Mouse (Mus musculus): ENCODE results near the gene Pcsk2. TPM values are rescaled to one million over a fixed set of nuclear protein-coding genes. Genes with fewer than 3 reads are reported as not detected.

Pcsk2 gene
- polyA plus RNA-seq, 1 experiment from 2014 or later, result 1.7 TPM

GRCm38 (mm10) chr2:143610355-143611331, 64.7 kb downstream of the Pcsk2 start:
- no peak for DNase-seq (ENCODE audit: low spot score)
- H3K4me3 ChIP-seq (ENCODE audit: low read depth, low read length), result no peak overlapping the region
- WGBS, result 73% methylated on average over 9 of the region's 9 CpGs
- H3K27ac ChIP-seq (replicated peaks; ENCODE audit: low read depth, low read length), result no peak overlapping the region
- no peaks in the 10 kb centered on the region for H3K27me3 ChIP-seq (ENCODE audit: control insufficient read depth, insufficient read depth, low read length)
- no peaks in the 10 kb centered on the region for H3K4me1 ChIP-seq (ENCODE audit: control insufficient read depth, insufficient read depth, low read length)
- H3K9ac ChIP-seq (replicated peaks; ENCODE audit: low read length), result no peak overlapping the region
- no peak overlapping the region for H3K4me2 ChIP-seq (ENCODE audit: low read depth, low read length)
- no peaks in the 10 kb centered on the region for H3K36me3 ChIP-seq (replicated peaks; ENCODE audit: control insufficient read depth, insufficient read depth, low read depth, low read length)
- no peak for ATAC-seq (replicated peaks; ENCODE audit: insufficient number of reproducible peaks, low FRiP score, low TSS enrichment, low read depth)
- H3K9me3 ChIP-seq (replicated peaks; ENCODE audit: control insufficient read depth, low read length), result no peaks in the 10 kb centered on the region

DNA sequence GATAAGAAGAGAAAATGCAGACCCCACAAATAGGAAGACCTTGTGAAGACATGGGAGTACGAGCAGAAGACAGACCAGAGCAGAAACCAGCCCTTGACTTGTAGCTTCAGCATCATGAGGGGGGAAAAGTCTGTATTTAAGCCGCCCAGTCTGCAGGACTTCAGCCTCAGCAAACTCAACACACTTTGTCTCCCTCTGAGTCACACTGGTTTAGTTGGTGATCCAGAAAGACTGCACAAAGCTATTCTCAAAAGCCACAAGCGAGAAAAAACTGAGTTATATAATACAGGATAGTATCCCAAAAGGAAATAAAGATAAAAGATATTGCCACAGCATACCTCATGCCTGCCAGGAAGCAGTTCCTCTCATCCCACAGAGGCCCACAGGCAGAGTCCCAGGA, 67.5 kb downstream of the Pcsk2 start:
- DNase-seq (ENCODE audit: low spot score) (no peak), ATAC-seq (replicated peaks; ENCODE audit: insufficient number of reproducible peaks, low FRiP score, low TSS enrichment, low read depth) (no peak)
- H3K36me3 ChIP-seq (replicated peaks; ENCODE audit: control insufficient read depth, insufficient read depth, low read depth, low read length), result no peaks in the 10 kb centered on the region
- no peak overlapping the region for H3K4me3 ChIP-seq (ENCODE audit: low read depth, low read length)
- 81% methylated on average over 3 of the region's 3 CpGs for WGBS
- H3K27ac ChIP-seq (replicated peaks; ENCODE audit: low read depth, low read length), result no peak overlapping the region
- H3K4me1 ChIP-seq (ENCODE audit: control insufficient read depth, insufficient read depth, low read length), result no peaks in the 10 kb centered on the region
- H3K27me3 ChIP-seq (ENCODE audit: control insufficient read depth, insufficient read depth, low read length), result no peaks in the 10 kb centered on the region
- H3K9me3 ChIP-seq (replicated peaks; ENCODE audit: control insufficient read depth, low read length), result no peaks in the 10 kb centered on the region
- H3K9ac ChIP-seq (replicated peaks; ENCODE audit: low read length), result no peak overlapping the region
- no peak overlapping the region for H3K4me2 ChIP-seq (ENCODE audit: low read depth, low read length)

DNA sequence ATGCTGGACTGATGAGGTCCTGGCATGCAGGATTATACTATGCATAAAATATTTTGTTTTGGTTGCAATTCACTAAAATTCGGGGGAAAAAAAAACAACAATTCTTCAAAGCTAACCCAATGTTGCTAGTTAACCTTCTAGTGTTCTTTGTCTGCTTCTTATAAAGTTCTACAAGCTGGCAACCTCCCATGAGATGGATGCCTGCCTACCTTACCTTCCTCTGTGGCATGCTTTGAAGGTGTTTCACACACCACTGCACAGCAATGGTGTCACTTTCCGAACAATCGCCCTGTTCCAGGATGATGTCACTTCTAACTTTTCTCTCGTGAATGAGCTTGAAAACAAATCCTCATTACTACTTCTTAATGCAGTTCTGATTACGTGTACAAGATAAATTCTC, 68.8 kb downstream of the Pcsk2 start:
- WGBS, result 69% methylated on average over 5 of the region's 5 CpGs
- DNase-seq (ENCODE audit: low spot score) (no peak), ATAC-seq (replicated peaks; ENCODE audit: insufficient number of reproducible peaks, low FRiP score, low TSS enrichment, low read depth) (no peak)

GRCm38 (mm10) chr2:143620916-143621315, 75.0 kb downstream of the Pcsk2 start:
- no peaks in the 10 kb centered on the region for H3K27me3 ChIP-seq (ENCODE audit: control insufficient read depth, insufficient read depth, low read length)
- H3K36me3 ChIP-seq (replicated peaks; ENCODE audit: control insufficient read depth, insufficient read depth, low read depth, low read length), result no peaks in the 10 kb centered on the region
- WGBS, result 33% methylated on average over 3 of the region's 3 CpGs
- ATAC-seq (replicated peaks; ENCODE audit: insufficient number of reproducible peaks, low FRiP score, low TSS enrichment, low read depth) (no peak), DNase-seq (ENCODE audit: low spot score) (no peak)
- no peaks in the 10 kb centered on the region for H3K9me3 ChIP-seq (replicated peaks; ENCODE audit: control insufficient read depth, low read length)
- H3K27ac ChIP-seq (replicated peaks; ENCODE audit: low read depth, low read length), result no peak overlapping the region
- H3K4me3 ChIP-seq (ENCODE audit: low read depth, low read length), result no peak overlapping the region
- H3K4me2 ChIP-seq (ENCODE audit: low read depth, low read length), result no peak overlapping the region
- H3K4me1 ChIP-seq (ENCODE audit: control insufficient read depth, insufficient read depth, low read length), result no peaks in the 10 kb centered on the region
- no peak overlapping the region for H3K9ac ChIP-seq (replicated peaks; ENCODE audit: low read length)

More for the DNA sequence above, 68.8 kb downstream of the Pcsk2 start:
- no peak overlapping the region for H3K4me2 ChIP-seq (ENCODE audit: low read depth, low read length)
- no peaks in the 10 kb centered on the region for H3K4me1 ChIP-seq (ENCODE audit: control insufficient read depth, insufficient read depth, low read length)
- no peaks in the 10 kb centered on the region for H3K27me3 ChIP-seq (ENCODE audit: control insufficient read depth, insufficient read depth, low read length)
- H3K9ac ChIP-seq (replicated peaks; ENCODE audit: low read length), result no peak overlapping the region
- no peaks in the 10 kb centered on the region for H3K36me3 ChIP-seq (replicated peaks; ENCODE audit: control insufficient read depth, insufficient read depth, low read depth, low read length)
- H3K27ac ChIP-seq (replicated peaks; ENCODE audit: low read depth, low read length), result no peak overlapping the region
- H3K9me3 ChIP-seq (replicated peaks; ENCODE audit: control insufficient read depth, low read length), result no peaks in the 10 kb centered on the region
- no peak overlapping the region for H3K4me3 ChIP-seq (ENCODE audit: low read depth, low read length)

- no peaks in the 10 kb centered on the region for H3K27me3 ChIP-seq (ENCODE audit: control insufficient read depth, insufficient read depth, low read length)
- no peaks in the 10 kb centered on the region for H3K9me3 ChIP-seq (replicated peaks; ENCODE audit: control insufficient read depth, low read length)
- ATAC-seq (replicated peaks; ENCODE audit: insufficient number of reproducible peaks, low FRiP score, low TSS enrichment, low read depth), result no peak
- no peak overlapping the region for H3K27ac ChIP-seq (replicated peaks; ENCODE audit: low read depth, low read length)
- no peak overlapping the region for H3K4me2 ChIP-seq (ENCODE audit: low read depth, low read length)
- DNase-seq (ENCODE audit: low spot score), result no peak
- no peak overlapping the region for H3K4me3 ChIP-seq (ENCODE audit: low read depth, low read length)
- 66% methylated on average over 3 of the region's 3 CpGs for WGBS
- H3K4me1 ChIP-seq (ENCODE audit: control insufficient read depth, insufficient read depth, low read length), result no peaks in the 10 kb centered on the region
- no peaks in the 10 kb centered on the region for H3K36me3 ChIP-seq (replicated peaks; ENCODE audit: control insufficient read depth, insufficient read depth, low read depth, low read length)
- no peak overlapping the region for H3K9ac ChIP-seq (replicated peaks; ENCODE audit: low read length)
Measured at GRCm38 (mm10) chr2:143623916-143624315, 78.0 kb downstream of the Pcsk2 start.

DNA sequence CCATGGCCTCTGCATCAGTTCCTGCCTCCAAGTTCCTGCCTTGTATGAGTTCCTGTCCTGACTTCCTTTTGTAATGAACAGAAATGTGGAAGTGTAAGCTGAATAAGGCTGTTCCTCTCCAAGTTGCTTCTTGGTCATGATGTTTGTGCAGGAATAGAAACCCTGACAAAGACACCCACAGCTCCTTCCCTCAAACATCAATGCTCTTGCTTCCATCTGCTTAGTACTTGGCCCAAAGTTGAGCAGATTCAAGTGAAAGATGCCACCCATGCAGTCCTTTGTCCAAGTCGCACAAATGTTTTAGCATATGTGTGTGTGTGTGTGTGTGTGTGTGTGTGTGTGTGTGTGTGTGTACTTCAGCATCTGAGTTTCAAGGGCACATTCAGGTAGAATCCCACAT, 97.3 kb downstream of the Pcsk2 start:
- DNase-seq (ENCODE audit: low spot score) (no peak), ATAC-seq (replicated peaks; ENCODE audit: insufficient number of reproducible peaks, low FRiP score, low TSS enrichment, low read depth) (no peak)
- Histone ChIP-seq H3K9me3 (replicated peaks; ENCODE audit: control insufficient read depth, low read length) (no peaks in the 10 kb centered on the region), H3K36me3 (replicated peaks; ENCODE audit: control insufficient read depth, insufficient read depth, low read depth, low read length) (no peaks in the 10 kb centered on the region), H3K27ac (replicated peaks; ENCODE audit: low read depth, low read length) (no peak overlapping the region), H3K9ac (replicated peaks; ENCODE audit: low read length) (no peak overlapping the region), H3K4me3 (ENCODE audit: low read depth, low read length) (no peak overlapping the region), H3K27me3 (ENCODE audit: control insufficient read depth, insufficient read depth, low read length) (no peaks in the 10 kb centered on the region), H3K4me2 (ENCODE audit: low read depth, low read length) (no peak overlapping the region), H3K4me1 (ENCODE audit: control insufficient read depth, insufficient read depth, low read length) (no peaks in the 10 kb centered on the region)
- WGBS, result 86% methylated on average over 1 of the region's 1 CpGs

DNA sequence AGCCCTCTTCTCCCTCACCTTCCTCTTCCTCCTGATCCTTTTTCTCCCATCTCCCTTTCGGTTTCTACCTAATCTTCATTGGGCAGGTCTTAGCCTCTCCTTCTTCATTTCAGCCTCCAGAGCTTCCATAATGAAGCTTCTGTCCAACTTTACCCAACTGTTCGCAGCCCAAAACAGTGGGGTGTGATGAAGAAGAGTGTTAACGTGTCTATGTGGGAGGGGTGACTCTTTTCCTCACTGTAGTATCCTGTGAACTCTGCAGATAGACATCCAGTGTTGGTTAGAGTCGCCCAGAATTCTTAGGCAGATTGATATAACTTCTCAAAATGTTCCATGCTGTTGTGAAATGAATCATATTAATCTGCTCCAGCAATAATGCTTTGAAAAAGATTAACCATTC, 98.4 kb downstream of the Pcsk2 start:
- H3K4me1 ChIP-seq (ENCODE audit: control insufficient read depth, insufficient read depth, low read length), result no peaks in the 10 kb centered on the region
- H3K9me3 ChIP-seq (replicated peaks; ENCODE audit: control insufficient read depth, low read length), result no peaks in the 10 kb centered on the region
- H3K36me3 ChIP-seq (replicated peaks; ENCODE audit: control insufficient read depth, insufficient read depth, low read depth, low read length), result no peaks in the 10 kb centered on the region
- DNase-seq (ENCODE audit: low spot score), result no peak
- H3K27ac ChIP-seq (replicated peaks; ENCODE audit: low read depth, low read length), result no peak overlapping the region
- no peaks in the 10 kb centered on the region for H3K27me3 ChIP-seq (ENCODE audit: control insufficient read depth, insufficient read depth, low read length)
- ATAC-seq (replicated peaks; ENCODE audit: insufficient number of reproducible peaks, low FRiP score, low TSS enrichment, low read depth), result no peak
- H3K4me3 ChIP-seq (ENCODE audit: low read depth, low read length), result no peak overlapping the region
- 87% methylated on average over 4 of the region's 4 CpGs for WGBS
- H3K4me2 ChIP-seq (ENCODE audit: low read depth, low read length), result no peak overlapping the region
- H3K9ac ChIP-seq (replicated peaks; ENCODE audit: low read length), result no peak overlapping the region

- DNase-seq (ENCODE audit: low spot score) (no peak), ATAC-seq (replicated peaks; ENCODE audit: insufficient number of reproducible peaks, low FRiP score, low TSS enrichment, low read depth) (no peak)
- no peak overlapping the region for H3K9ac ChIP-seq (replicated peaks; ENCODE audit: low read length)
- 80% methylated on average over 5 of the region's 5 CpGs for WGBS
- H3K4me1 ChIP-seq (ENCODE audit: control insufficient read depth, insufficient read depth, low read length), result no peaks in the 10 kb centered on the region
- no peaks in the 10 kb centered on the region for H3K36me3 ChIP-seq (replicated peaks; ENCODE audit: control insufficient read depth, insufficient read depth, low read depth, low read length)
- no peak overlapping the region for H3K4me3 ChIP-seq (ENCODE audit: low read depth, low read length)
- no peaks in the 10 kb centered on the region for H3K9me3 ChIP-seq (replicated peaks; ENCODE audit: control insufficient read depth, low read length)
- H3K27me3 ChIP-seq (ENCODE audit: control insufficient read depth, insufficient read depth, low read length), result no peaks in the 10 kb centered on the region
- H3K27ac ChIP-seq (replicated peaks; ENCODE audit: low read depth, low read length), result no peak overlapping the region
- H3K4me2 ChIP-seq (ENCODE audit: low read depth, low read length), result no peak overlapping the region
Measured at GRCm38 (mm10) chr2:143646001-143646400, 100.0 kb downstream of the Pcsk2 start.

All from embryonic facial prominence, embryonic 11.5 days (tissue).